Mouse (Mus musculus): Measurements from ENCODE around the gene Loxl1. TPM values are rescaled to one million over a fixed set of nuclear protein-coding genes. Genes with fewer than 3 reads are reported as not detected.
A peak's percentile ranks its signal among the peaks of the same experiment; 100 is the strongest.

Gene Loxl1
- polyA plus RNA-seq, 1 experiment, result not detected

GRCm38 (mm10) chr9:58314682-58315360 is 1.8 kb upstream of the Loxl1 start:
- H3K9me3 ChIP-seq, result peaks cover 4% of the 10 kb centered on the region; the same call in 1 of the 2 replicates
- no peak overlapping the region for H3K4me3 ChIP-seq (replicated peaks)
- H3K36me3 ChIP-seq (replicated peaks; ENCODE audit: low read length), result no peaks in the 10 kb centered on the region
- H3K27me3 ChIP-seq (replicated peaks), result peaks cover 90% of the 10 kb centered on the region
- TF ChIP-seq FLI1 (IDR thresholded peaks at IDR 0.05; ENCODE audit: low read length), result no peak
- TF ChIP-seq GATA1 (IDR thresholded peaks at IDR 0.05; ENCODE audit: borderline replicate concordance, low read length), result no peak
- H3K4me1 ChIP-seq, result peaks cover 11% of the 10 kb centered on the region; the same call in 1 of the 2 replicates

GRCm38 (mm10) chr9:58312196-58312943 is 616 bp downstream of the Loxl1 start:
- Histone ChIP-seq H3K36me3 (replicated peaks; ENCODE audit: low read length) (no peaks in the 10 kb centered on the region), H3K4me1 (peaks cover 11% of the 10 kb centered on the region; the same call in 1 of the 2 replicates), H3K4me3 (replicated peaks) (peak overlapping the region; percentile 72), H3K9me3 (peaks cover 4% of the 10 kb centered on the region; the same call in 1 of the 2 replicates), H3K27me3 (replicated peaks) (peaks cover 91% of the 10 kb centered on the region)
- TF ChIP-seq FLI1 (IDR thresholded peaks at IDR 0.05; ENCODE audit: low read length) (no peak), GATA1 (IDR thresholded peaks at IDR 0.05; ENCODE audit: borderline replicate concordance, low read length) (no peak)

- Histone ChIP-seq H3K9me3 (peaks cover 4% of the 10 kb centered on the region; the same call in 1 of the 2 replicates), H3K4me3 (replicated peaks) (no peak overlapping the region), H3K27me3 (replicated peaks) (peaks cover 91% of the 10 kb centered on the region), H3K36me3 (replicated peaks; ENCODE audit: low read length) (no peaks in the 10 kb centered on the region), H3K4me1 (peaks cover 11% of the 10 kb centered on the region; the same call in 1 of the 2 replicates)
- TF ChIP-seq FLI1 (IDR thresholded peaks at IDR 0.05; ENCODE audit: low read length), result no peak
- no peak for TF ChIP-seq GATA1 (IDR thresholded peaks at IDR 0.05; ENCODE audit: borderline replicate concordance, low read length)
These were observed 1.6 kb downstream of the Loxl1 start for GRCm38 (mm10) chr9:58311191-58311910.

GRCm38 (mm10) chr9:58310043-58310660 is 2.8 kb downstream of the Loxl1 start:
- Histone ChIP-seq H3K36me3 (replicated peaks; ENCODE audit: low read length) (no peaks in the 10 kb centered on the region), H3K27me3 (replicated peaks) (peaks cover 91% of the 10 kb centered on the region), H3K9me3 (peaks cover 4% of the 10 kb centered on the region; the same call in 1 of the 2 replicates), H3K4me3 (replicated peaks) (no peak overlapping the region), H3K4me1 (peaks cover 18% of the 10 kb centered on the region; the same call in 1 of the 2 replicates)
- TF ChIP-seq GATA1 (IDR thresholded peaks at IDR 0.05; ENCODE audit: borderline replicate concordance, low read length), result no peak
- TF ChIP-seq FLI1 (IDR thresholded peaks at IDR 0.05; ENCODE audit: low read length), result no peak

- Histone ChIP-seq H3K4me1 (peaks cover 18% of the 10 kb centered on the region; the same call in 1 of the 2 replicates), H3K4me3 (replicated peaks) (no peak overlapping the region), H3K27me3 (replicated peaks) (peaks cover 92% of the 10 kb centered on the region), H3K9me3 (peaks cover 4% of the 10 kb centered on the region; the same call in 1 of the 2 replicates), H3K36me3 (replicated peaks; ENCODE audit: low read length) (no peaks in the 10 kb centered on the region)
- TF ChIP-seq GATA1 (IDR thresholded peaks at IDR 0.05; ENCODE audit: borderline replicate concordance, low read length) (no peak), FLI1 (IDR thresholded peaks at IDR 0.05; ENCODE audit: low read length) (no peak)
These were observed 4.6 kb downstream of the Loxl1 start for GRCm38 (mm10) chr9:58308395-58308794.

GRCm38 (mm10) chr9:58305686-58306085 is 7.3 kb downstream of the Loxl1 start:
- Histone ChIP-seq H3K4me3 (replicated peaks) (no peak overlapping the region), H3K36me3 (replicated peaks; ENCODE audit: low read length) (no peaks in the 10 kb centered on the region), H3K4me1 (peaks cover 7% of the 10 kb centered on the region; the same call in 1 of the 2 replicates), H3K27me3 (replicated peaks) (peaks cover 83% of the 10 kb centered on the region), H3K9me3 (peaks cover 3% of the 10 kb centered on the region; the same call in 1 of the 2 replicates)
- TF ChIP-seq FLI1 (IDR thresholded peaks at IDR 0.05; ENCODE audit: low read length), result no peak
- TF ChIP-seq GATA1 (IDR thresholded peaks at IDR 0.05; ENCODE audit: borderline replicate concordance, low read length), result no peak

GRCm38 (mm10) chr9:58303599-58304271 is 9.3 kb downstream of the Loxl1 start:
- H3K36me3 ChIP-seq (replicated peaks; ENCODE audit: low read length), result no peaks in the 10 kb centered on the region
- no peak overlapping the region for H3K4me3 ChIP-seq (replicated peaks)
- peaks cover 3% of the 10 kb centered on the region; the same call in 1 of the 2 replicates for H3K9me3 ChIP-seq
- H3K4me1 ChIP-seq, result peaks cover 7% of the 10 kb centered on the region; the same call in 1 of the 2 replicates
- H3K27me3 ChIP-seq (replicated peaks), result peaks cover 79% of the 10 kb centered on the region
- no peak for TF ChIP-seq GATA1 (IDR thresholded peaks at IDR 0.05; ENCODE audit: borderline replicate concordance, low read length)
- TF ChIP-seq FLI1 (IDR thresholded peaks at IDR 0.05; ENCODE audit: low read length), result no peak

- H3K36me3 ChIP-seq (replicated peaks; ENCODE audit: low read length), result no peaks in the 10 kb centered on the region
- TF ChIP-seq GATA1 (IDR thresholded peaks at IDR 0.05; ENCODE audit: borderline replicate concordance, low read length), result no peak
- TF ChIP-seq FLI1 (IDR thresholded peaks at IDR 0.05; ENCODE audit: low read length), result no peak
- peaks cover 7% of the 10 kb centered on the region; the same call in 1 of the 2 replicates for H3K4me1 ChIP-seq
- peaks cover 75% of the 10 kb centered on the region for H3K27me3 ChIP-seq (replicated peaks)
- H3K4me3 ChIP-seq (replicated peaks), result no peak overlapping the region
- peaks cover 3% of the 10 kb centered on the region; the same call in 1 of the 2 replicates for H3K9me3 ChIP-seq
These were observed 9.9 kb downstream of the Loxl1 start for GRCm38 (mm10) chr9:58303115-58303514.
